Mouse (Mus musculus): ENCODE results near the gene Trnau1ap. TPM values are rescaled to one million over a fixed set of nuclear protein-coding genes. Genes with fewer than 3 reads are reported as not detected.

The Trnau1ap gene
- total RNA-seq, 2 experiments from 2014 or later, result 25.7 to 29.2 TPM

Other genes with a start within 250 kb of the Trnau1ap start
- gene Oprd1, start 185.1 kb downstream of the Trnau1ap start, total RNA-seq (2021), result 1 to 10 TPM; 5.3 to 5.4 TPM
- gene Ythdf2, start 117.2 kb downstream of the Trnau1ap start, total RNA-seq (2021), result 10 to 100 TPM; 46.2 to 51.7 TPM
- gene Gmeb1, start 67.9 kb downstream of the Trnau1ap start, total RNA-seq (2021), result 10 to 100 TPM; 27.4 to 28.2 TPM
- 10 to 100 TPM; 16.6 to 17.6 TPM for gene Taf12, start 55.2 kb downstream of the Trnau1ap start, total RNA-seq (2021)
- 1 to 10 TPM; 1.8 to 2.6 TPM for gene Rab42, start 26.2 kb downstream of the Trnau1ap start, total RNA-seq (2021)
- 10 to 100 TPM; 17.7 to 20.1 TPM for gene Rcc1, start 24.1 kb upstream of the Trnau1ap start, total RNA-seq (2021)
- gene Phactr4, start 93.0 kb upstream of the Trnau1ap start, total RNA-seq (2021), result 10 to 100 TPM in 1 of 2 experiments, 1 to 10 TPM in 1; 8.1 to 11.1 TPM
- gene Med18, start 134.4 kb upstream of the Trnau1ap start, total RNA-seq (2021), result 10 to 100 TPM in 1 of 2 experiments, 1 to 10 TPM in 1; 9.8 to 10.8 TPM
- gene Sesn2, start 181.0 kb upstream of the Trnau1ap start, total RNA-seq (2021), result 10 to 100 TPM; 15.3 to 16.1 TPM
- 100 to 1,000 TPM; 649 to 727 TPM for gene Atpif1, start 204.1 kb upstream of the Trnau1ap start, total RNA-seq (2021)
- gene Dnajc8, start 206.0 kb upstream of the Trnau1ap start, total RNA-seq (2021), result 10 to 100 TPM; 90.4 to 93.7 TPM
- gene Ptafr, start 234.5 kb upstream of the Trnau1ap start, total RNA-seq (2021), result 1 to 10 TPM; 1.0 to 1.3 TPM

All from layer of hippocampus, postnatal 10 days (tissue).